Mouse (Mus musculus): ENCODE data around the gene Tmem248. TPM values are rescaled to one million over a fixed set of nuclear protein-coding genes. Genes with fewer than 3 reads are reported as not detected.

Tmem248 gene
- total and polyA plus RNA-seq, 2 experiments: 19.8 to 34.3 TPM

DNA sequence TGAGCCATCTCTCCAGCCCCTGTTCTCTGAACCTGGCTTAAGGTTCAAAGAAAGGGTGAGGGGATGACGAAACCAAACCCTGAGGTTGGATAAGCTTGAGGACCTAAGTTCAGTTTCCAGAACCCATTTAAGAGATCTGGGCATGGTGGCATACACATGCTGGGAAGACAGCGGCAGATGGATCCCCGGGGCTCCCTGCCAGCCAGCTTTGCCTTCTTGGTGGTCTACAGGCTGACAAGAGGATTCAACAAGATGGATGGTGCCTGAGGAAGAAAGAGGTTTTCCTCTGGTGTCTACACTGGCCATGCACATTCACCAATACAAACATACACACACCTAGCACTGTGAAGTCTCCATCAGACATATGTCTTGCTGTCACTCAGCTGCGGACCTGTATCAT, 76.1 kb downstream of the Tmem248 start:
- TF ChIP-seq POLR2A (IDR thresholded peaks at IDR 0.05; ENCODE audit: extremely low read depth, insufficient read depth, low read length) (no peak), CTCF (IDR thresholded peaks at IDR 0.05; ENCODE audit: low read depth, low read length) (no peak)
- Histone ChIP-seq H3K36me3 (ENCODE audit: control insufficient read depth, insufficient read depth, low read length) (peaks cover 19% of the 10 kb centered on the region; the same call in 1 of the 2 replicates), H3K4me1 (ENCODE audit: control insufficient read depth, insufficient read depth, low read length) (no peaks in the 10 kb centered on the region), H3K79me2 (ENCODE audit: control insufficient read depth, insufficient read depth, low read length) (no peaks in the 10 kb centered on the region), H3K27me3 (ENCODE audit: control insufficient read depth, insufficient read depth, low read length) (no peaks in the 10 kb centered on the region), H3K4me3 (ENCODE audit: insufficient read depth, low read depth, low read length) (no peak overlapping the region), H3K9ac (ENCODE audit: low read depth, low read length) (no peak overlapping the region), H3K27ac (replicated peaks; ENCODE audit: insufficient read depth, low read depth, low read length) (no peak overlapping the region)
- DNase-seq (ENCODE audit: extremely low read depth, low read depth, low spot score): no peak
- whole genome bisulfite sequencing: 93% methylated on average over 4 of the region's 4 CpGs

Other genes with a start within 250 kb of the Tmem248 start
- gene Gusb, start 214.0 kb upstream of the Tmem248 start, total RNA-seq (2014; rRNA removed): 13.6 and 21.1 TPM in 2 replicates
- gene Gusb, start 214.0 kb upstream of the Tmem248 start, polyA plus RNA-seq (2012; rRNA removed): 17.6 and 18.6 TPM in 2 replicates
- 683 and 898 TPM in 2 replicates for gene Asl, start 187.8 kb upstream of the Tmem248 start, total RNA-seq (2014; rRNA removed)
- gene Asl, start 187.8 kb upstream of the Tmem248 start, polyA plus RNA-seq (2012; rRNA removed): 622 and 696 TPM in 2 replicates
- gene Crcp, start 187.8 kb upstream of the Tmem248 start, total RNA-seq (2014; rRNA removed): 27.8 and 33.6 TPM in 2 replicates
- 11.8 and 14.7 TPM in 2 replicates for gene Crcp, start 187.8 kb upstream of the Tmem248 start, polyA plus RNA-seq (2012; rRNA removed)
- gene Tpst1, start 143.8 kb upstream of the Tmem248 start, total RNA-seq (2014; rRNA removed): 15.6 and 20.1 TPM in 2 replicates
- gene Tpst1, start 143.8 kb upstream of the Tmem248 start, polyA plus RNA-seq (2012; rRNA removed): 9.3 and 10.8 TPM in 2 replicates
- gene Kctd7, start 72.2 kb upstream of the Tmem248 start, total RNA-seq (2014; rRNA removed): 2.0 and 2.8 TPM in 2 replicates
- 3.6 and 4.0 TPM in 2 replicates for gene Kctd7, start 72.2 kb upstream of the Tmem248 start, polyA plus RNA-seq (2012; rRNA removed)
- 11.4 and 13.1 TPM in 2 replicates for gene Rabgef1, start 45.3 kb upstream of the Tmem248 start, total RNA-seq (2014; rRNA removed)
- gene Rabgef1, start 45.3 kb upstream of the Tmem248 start, polyA plus RNA-seq (2012; rRNA removed): 8.3 and 11.8 TPM in 2 replicates
- 36.9 and 42.5 TPM in 2 replicates for gene Sbds, start 38.4 kb downstream of the Tmem248 start, total RNA-seq (2014; rRNA removed)
- gene Sbds, start 38.4 kb downstream of the Tmem248 start, polyA plus RNA-seq (2012; rRNA removed): 25.9 and 29.4 TPM in 2 replicates
- 12.8 and 13.3 TPM in 2 replicates for gene Tyw1, start 38.5 kb downstream of the Tmem248 start, total RNA-seq (2014; rRNA removed)
- 6.8 and 8.0 TPM in 2 replicates for gene Tyw1, start 38.5 kb downstream of the Tmem248 start, polyA plus RNA-seq (2012; rRNA removed)
- 2.8 and 2.9 TPM in 2 replicates for gene Caln1, start 152.4 kb downstream of the Tmem248 start, total RNA-seq (2014; rRNA removed)
- gene Caln1, start 152.4 kb downstream of the Tmem248 start, polyA plus RNA-seq (2012; rRNA removed): 2.0 and 2.4 TPM in 2 replicates
- not detected in 2 replicates for gene A330070K13Rik, start 167.6 kb downstream of the Tmem248 start, total RNA-seq (2014; rRNA removed)
- not detected in 2 replicates for gene A330070K13Rik, start 167.6 kb downstream of the Tmem248 start, polyA plus RNA-seq (2012; rRNA removed)

Data from liver, adult 2 months (tissue).